Mouse (Mus musculus) c-Kit-positive CD71-negative TER-119-negative erythroid progenitor cells, embryonic 14.5 days (primary cell): ENCODE data around the gene Adgrl4.

Experiments
- DNase-seq: peaks from one replicate; pipeline ENCODE4 v3.0.0-alpha.2; 2013; ENCODE audit warnings: low read depth

Gene Adgrl4

GRCm38 (mm10) chr3:151437693-151438092 lies at the start of gene Adgrl4:
Gene Adgrl4 (plus strand): TSS chr3:151437887.
- no peak for DNase-seq

DNA sequence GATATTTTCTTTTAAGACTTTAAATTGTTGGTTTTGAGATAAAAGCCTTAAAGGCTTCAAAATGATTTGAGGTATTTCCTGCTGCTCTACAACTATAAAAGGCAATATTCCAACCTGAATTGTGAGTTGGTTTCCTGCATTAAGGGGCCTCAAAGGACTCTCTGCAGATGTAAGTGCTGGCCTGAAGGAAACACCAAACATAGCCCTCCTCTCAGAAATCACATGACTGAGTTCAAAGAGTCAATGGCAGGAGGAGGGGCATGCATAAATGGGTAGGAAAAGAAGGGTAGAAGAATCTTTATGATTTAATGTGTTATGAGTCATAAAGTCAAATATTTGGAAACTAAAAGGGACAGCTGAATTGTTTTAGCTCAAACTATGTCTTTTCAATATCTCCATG lies 46.8 kb upstream of the Adgrl4 start:
- no peak for DNase-seq

DNA sequence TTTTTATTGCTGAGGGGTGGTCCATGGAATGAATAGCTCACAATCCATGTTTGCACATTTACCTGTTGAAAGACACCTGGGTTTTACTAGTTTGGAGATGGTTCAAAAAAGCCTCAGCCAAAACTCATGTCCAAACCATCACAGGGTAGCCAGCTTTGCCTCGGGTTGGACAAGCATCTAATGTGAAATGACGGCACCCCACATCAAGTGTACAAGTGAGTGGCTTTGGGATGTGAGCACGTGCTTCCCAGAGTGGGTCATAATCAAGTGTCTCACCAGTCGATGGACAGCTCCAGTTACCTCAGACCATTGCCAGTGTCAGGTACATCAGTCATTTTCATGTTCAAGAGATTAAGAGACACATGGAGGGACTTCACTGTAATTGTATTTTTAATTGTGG lies 44.8 kb upstream of the Adgrl4 start:
- no peak for DNase-seq

DNA sequence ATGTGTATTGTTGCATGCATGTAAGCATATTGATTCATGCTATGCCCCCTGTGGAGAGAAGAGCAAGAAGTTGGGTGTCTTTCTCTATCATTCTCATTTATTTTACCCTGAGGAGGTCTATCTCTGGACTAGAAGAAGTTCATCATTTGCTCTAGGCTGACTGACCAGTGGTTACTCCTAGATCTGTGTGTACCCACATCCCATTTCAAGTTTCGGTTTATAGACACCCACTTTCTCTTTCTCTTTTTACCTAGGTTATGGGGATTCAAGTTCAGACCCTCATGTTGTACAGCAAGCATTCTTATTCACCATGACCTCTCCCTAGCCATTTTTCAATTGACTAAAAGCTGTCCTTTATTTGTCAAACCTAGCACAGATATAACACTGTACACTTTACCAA lies 44.4 kb upstream of the Adgrl4 start:
- no peak for DNase-seq

DNA sequence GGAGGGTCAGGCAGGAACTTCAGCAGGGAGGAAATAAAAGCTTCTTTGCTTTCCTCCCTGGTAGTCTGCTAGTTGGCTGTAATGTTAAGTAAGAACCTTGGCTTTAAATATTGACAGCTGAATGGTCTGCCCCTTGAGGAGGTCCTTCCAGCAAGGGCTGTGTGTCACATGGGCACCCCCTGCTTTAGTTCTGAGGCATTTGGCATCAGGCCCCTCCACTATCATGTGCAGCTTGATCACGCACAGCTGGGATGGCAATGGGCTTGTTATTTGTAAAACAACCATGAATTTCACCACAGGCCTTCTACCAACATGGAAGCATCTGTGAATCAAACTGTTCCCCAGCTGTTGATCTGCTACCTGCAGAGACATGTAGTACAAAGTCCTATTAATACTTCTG lies 38.4 kb upstream of the Adgrl4 start:
- no peak for DNase-seq

DNA sequence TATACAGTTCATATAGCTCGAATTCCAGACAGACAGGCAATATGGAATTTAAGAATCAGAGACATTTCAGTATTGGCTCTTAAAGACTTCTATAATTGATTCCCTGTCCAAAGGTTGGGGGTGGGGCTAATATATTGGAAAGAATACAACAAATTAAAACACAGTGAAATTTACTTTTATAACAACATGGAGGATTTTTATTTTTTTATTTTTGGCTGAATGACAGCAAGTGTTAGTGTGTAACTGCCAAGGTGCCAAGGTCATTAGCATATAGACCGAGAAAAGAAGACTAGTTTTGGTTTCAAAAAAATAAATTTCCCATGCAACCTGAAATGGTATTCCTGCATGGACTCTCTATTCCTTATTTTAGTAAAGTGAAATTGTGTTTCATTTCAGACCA lies 26.7 kb upstream of the Adgrl4 start:
- no peak for DNase-seq

DNA sequence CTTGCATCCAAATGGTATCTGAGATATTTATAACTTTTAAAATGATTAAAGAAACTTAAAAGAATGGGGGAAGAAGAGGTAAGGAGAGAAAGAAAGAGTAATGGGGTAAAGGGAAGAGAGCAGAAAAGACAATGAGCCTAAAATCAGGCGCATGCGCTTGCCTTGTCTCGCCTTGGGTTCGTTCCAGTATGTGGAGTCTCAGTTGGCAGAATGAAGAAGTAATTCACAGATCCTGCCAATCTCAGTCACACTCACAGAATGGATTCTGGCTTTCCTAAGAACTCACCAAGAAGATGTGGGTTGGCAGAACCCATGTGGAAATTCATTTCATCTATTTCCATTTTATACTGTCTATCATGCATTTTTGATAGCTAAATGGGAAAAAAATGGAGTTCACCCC lies 26.2 kb upstream of the Adgrl4 start:
- DNase-seq = no peak

- no peak for DNase-seq
Observed at GRCm38 (mm10) chr3:151416931-151417330, 20.8 kb upstream of the Adgrl4 start.

- DNase-seq = no peak
Observed at GRCm38 (mm10) chr3:151417688-151418572, 19.8 kb upstream of the Adgrl4 start.

GRCm38 (mm10) chr3:151424326-151425207 lies 13.1 kb upstream of the Adgrl4 start:
- no peak for DNase-seq

DNA sequence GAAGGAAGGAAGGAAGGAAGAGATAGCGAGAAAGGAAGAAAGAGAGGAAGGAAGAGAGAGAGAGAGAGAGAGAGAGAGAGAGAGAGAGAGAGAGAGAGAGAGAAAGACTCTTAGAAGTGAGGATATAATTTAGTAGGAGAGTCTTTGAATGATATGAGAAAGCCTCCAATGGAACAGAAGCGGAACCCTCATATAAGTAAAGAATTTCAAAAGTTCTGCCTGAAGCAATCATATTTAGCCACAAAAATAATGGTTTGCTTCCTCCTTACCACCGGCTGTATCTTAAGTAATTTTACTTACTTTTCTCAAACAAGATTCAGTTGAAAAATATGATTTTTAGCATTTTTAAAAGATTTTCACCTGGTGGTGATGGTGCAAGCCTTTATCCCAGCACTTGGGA lies 7.6 kb upstream of the Adgrl4 start:
- no peak for DNase-seq

DNA sequence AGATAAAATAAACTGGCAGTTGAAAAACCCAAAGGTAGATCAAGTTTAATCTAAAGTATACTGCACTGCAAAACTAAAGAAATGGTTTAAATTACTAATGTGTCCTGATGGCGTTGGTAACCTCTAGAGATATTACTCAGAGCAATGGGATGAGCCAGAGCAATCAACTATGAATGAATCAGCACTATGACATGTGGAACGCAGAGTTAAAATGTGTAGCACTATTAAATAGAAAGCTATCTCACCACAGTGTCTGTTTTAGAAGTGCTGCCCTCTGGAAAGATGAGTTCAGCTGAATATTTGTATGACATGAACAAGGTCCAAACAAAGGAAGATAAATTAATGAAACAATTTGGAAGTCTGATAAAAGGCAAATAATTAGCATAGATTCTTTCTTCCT lies 6.2 kb upstream of the Adgrl4 start:
- DNase-seq = no peak

- no peak for DNase-seq
Observed at GRCm38 (mm10) chr3:151438364-151438763, 677 bp downstream of the Adgrl4 start.

- no peak for DNase-seq
Observed at GRCm38 (mm10) chr3:151439976-151440375, 2.3 kb downstream of the Adgrl4 start.

DNA sequence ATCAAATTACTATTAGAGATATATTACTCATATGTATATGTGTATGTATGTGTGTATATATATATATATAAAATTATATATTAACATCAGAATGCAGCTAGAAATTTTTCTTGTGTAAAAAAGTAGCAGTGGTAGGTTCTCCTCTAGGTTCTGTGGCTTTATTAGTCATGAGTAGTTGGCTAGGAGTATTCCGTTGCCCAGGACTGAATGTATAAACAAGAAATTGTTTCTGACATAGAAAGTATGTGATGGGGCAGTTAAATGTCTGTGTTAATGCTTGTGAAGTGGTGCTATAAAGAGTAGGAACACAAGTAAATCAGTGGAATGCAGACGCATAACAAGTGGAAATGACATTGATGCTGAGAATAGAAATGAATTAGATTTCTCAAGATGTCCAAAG lies 4.3 kb downstream of the Adgrl4 start:
- DNase-seq = no peak

DNA sequence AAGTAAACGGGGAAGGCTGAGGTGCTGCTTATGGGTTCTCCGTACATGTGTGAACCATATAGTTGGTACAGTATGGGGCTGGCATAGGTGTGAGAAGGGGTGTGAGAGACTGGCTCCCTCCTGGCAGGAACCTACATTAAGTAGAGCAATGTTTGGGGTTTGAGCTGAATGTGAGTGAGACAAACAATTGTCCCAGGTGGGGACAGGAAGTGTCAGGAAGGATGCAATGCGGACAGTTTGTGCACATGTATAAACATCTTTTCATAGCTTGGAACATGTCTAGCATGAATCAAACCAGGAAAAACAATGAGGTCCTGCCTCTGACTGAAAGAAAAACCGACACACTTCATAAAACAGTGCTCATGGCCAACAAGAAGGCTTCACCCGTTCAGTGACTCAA lies 5.8 kb downstream of the Adgrl4 start:
- no peak for DNase-seq

DNA sequence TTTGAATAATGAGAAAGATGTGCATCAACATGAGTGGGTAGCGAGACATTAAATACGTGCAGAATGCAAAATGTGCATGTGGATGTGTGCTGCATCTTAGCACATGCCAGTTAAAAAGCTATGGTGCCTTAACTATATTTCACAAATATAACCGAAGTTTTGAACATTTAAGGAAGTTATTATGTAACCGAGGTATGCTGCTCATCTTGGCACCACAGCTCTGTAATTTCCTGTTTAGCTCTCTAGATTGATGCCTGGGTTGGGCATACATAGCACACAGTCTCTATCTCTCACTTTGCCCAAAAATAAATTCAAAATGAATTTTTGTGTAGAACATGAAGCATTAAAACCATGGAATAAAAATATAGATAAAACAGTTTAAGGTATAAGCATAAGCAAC lies 6.6 kb downstream of the Adgrl4 start:
- no peak for DNase-seq

DNA sequence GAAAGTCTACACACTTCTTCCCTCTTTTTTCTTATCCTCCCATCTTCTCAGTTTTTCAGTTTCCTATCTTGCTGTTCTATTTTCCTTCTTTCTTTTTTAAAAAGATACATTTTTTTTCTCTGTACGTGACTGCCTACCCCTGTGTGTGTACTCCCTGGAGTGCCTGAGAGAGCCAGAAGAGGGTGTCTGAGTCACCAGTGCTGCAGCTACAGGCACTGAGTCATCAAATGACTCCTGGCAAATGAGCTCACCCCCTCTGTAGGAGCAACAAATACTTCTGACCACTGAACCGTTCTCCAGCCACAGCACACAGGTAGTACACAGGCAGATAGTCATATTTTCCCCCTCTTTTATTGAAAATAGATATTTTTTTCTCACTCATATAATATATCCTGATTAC lies 8.2 kb downstream of the Adgrl4 start:
- DNase-seq = no peak

GRCm38 (mm10) chr3:151454985-151455701 lies 17.5 kb downstream of the Adgrl4 start:
- no peak for DNase-seq

- no peak for DNase-seq
Observed at GRCm38 (mm10) chr3:151459430-151460190, 21.9 kb downstream of the Adgrl4 start.

GRCm38 (mm10) chr3:151465215-151465614 lies 27.5 kb downstream of the Adgrl4 start:
- DNase-seq = no peak

DNA sequence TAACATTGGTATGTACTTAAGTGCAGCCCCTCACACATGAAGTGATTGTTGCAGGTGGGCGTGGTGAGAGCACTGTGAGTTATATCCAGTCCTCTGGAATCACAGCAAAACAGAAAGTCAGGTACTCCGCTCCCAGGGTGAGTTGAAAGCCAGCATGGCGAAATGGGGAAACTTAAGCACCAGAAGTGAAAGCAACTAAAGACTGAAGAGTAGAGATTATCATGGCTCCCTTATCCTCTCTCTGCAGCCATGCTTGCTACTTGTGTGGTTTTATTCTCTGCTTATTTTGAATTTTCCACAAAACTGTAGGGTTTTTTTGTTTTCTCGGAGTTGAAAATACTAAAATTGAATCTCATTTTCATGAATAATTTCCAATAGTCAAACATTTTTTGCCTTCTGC lies 51.2 kb downstream of the Adgrl4 start:
- no peak for DNase-seq
